Mouse (Mus musculus) erythroblast, adult 5-6 weeks (primary cell): ENCODE results near the gene Vcl. TPM values are rescaled to one million over a fixed set of nuclear protein-coding genes. Genes with fewer than 3 reads are reported as not detected.

Experiments used
- ATAC-seq: replicated peaks from 2 replicates; pipeline ENCODE4 v1.8.0; 2016; ENCODE audit warnings: moderate number of reproducible peaks, mild to moderate bottlenecking, moderate TSS enrichment, inconsistent platforms; ENCODE audit not compliant: poor library complexity, low FRiP score, severe bottlenecking
- total RNA-seq, 2 experiments: library from RNA; stranded (forward) in 1 of 2; stranded (reverse) in 1 of 2; fragments of 150-400 nt in 1 of 2; fragments of 200-764, 138-1000 nt in 1 of 2; gene quantifications; 2 replicates each; pipeline versions ENCODE4 v1.2.3 to v1.2.4; 2015 to 2017; ENCODE audit warnings: low replicate concordance in 2 of 2

Vcl gene
- total RNA-seq, 2 experiments from 2014 or later: 34.6 to 42.1 TPM

GRCm38 (mm10) chr14:20994475-20994874 lies 65.3 kb downstream of the Vcl start:
- ATAC-seq: no peak

GRCm38 (mm10) chr14:20995497-20995896 lies 66.3 kb downstream of the Vcl start:
- no peak for ATAC-seq

GRCm38 (mm10) chr14:20996361-20996760 lies 67.2 kb downstream of the Vcl start:
- ATAC-seq: 0 out of 2 replicates have a peak, but pooled peaks have one; percentile 44

- ATAC-seq: no peak
These were observed 68.3 kb downstream of the Vcl start for GRCm38 (mm10) chr14:20997548-20997947.

GRCm38 (mm10) chr14:20999617-21000016 lies 70.4 kb downstream of the Vcl start:
- ATAC-seq: no peak

GRCm38 (mm10) chr14:21013800-21014334 lies 84.7 kb downstream of the Vcl start:
- no peak for ATAC-seq

- ATAC-seq: no peak
These were observed 88.7 kb downstream of the Vcl start for GRCm38 (mm10) chr14:21017871-21018270.

GRCm38 (mm10) chr14:21018977-21019376 lies 89.8 kb downstream of the Vcl start:
- peak; percentile 75; the same call in 1 of the 2 replicates for ATAC-seq

GRCm38 (mm10) chr14:21020435-21020834 lies 91.2 kb downstream of the Vcl start:
- no peak for ATAC-seq

GRCm38 (mm10) chr14:21027542-21027941 lies 98.3 kb downstream of the Vcl start:
- no peak for ATAC-seq

- no peak for ATAC-seq
These were observed 99.9 kb downstream of the Vcl start for GRCm38 (mm10) chr14:21029025-21029659.

GRCm38 (mm10) chr14:21031783-21032511 lies 102.7 kb downstream of the Vcl start:
- ATAC-seq: peak; percentile 66; the same call in 1 of the 2 replicates

- no peak for ATAC-seq
These were observed 105.1 kb downstream of the Vcl start for GRCm38 (mm10) chr14:21034271-21034670.

GRCm38 (mm10) chr14:21034791-21035190 lies 105.6 kb downstream of the Vcl start:
- ATAC-seq: no peak

- ATAC-seq: peak; percentile 80
These were observed 109.9 kb downstream of the Vcl start for GRCm38 (mm10) chr14:21039077-21039476.

- 0 out of 2 replicates have a peak, but pooled peaks have one; percentile 20 for ATAC-seq
These were observed 110.4 kb downstream of the Vcl start for GRCm38 (mm10) chr14:21039623-21040022.

- ATAC-seq: no peak
These were observed 118.6 kb downstream of the Vcl start for GRCm38 (mm10) chr14:21047840-21048239.

GRCm38 (mm10) chr14:21048879-21049278 lies 119.7 kb downstream of the Vcl start:
- no peak for ATAC-seq

GRCm38 (mm10) chr14:21050734-21051133 lies 121.5 kb downstream of the Vcl start:
- ATAC-seq: no peak

GRCm38 (mm10) chr14:21051380-21052111 lies 122.3 kb downstream of the Vcl start:
- peak; percentile 55 for ATAC-seq
